Mouse (Mus musculus) forebrain, embryonic 11.5 days (tissue): ENCODE data around the gene Rcor2. TPM values are rescaled to one million over a fixed set of nuclear protein-coding genes. Genes with fewer than 3 reads are reported as not detected.

Source experiments
- ATAC-seq: fragments of 200-750 bp; cut with Nextera tagmentation; replicated peaks from 2 replicates; pipeline ENCODE4 v1.8.0; 2017; ENCODE audit warnings: moderate TSS enrichment; ENCODE audit not compliant: low FRiP score
- DNase-seq: peaks from one replicate; pipeline ENCODE4 v3.0.0-alpha.2; 2017; ENCODE audit warnings: low spot score
- H3K27ac ChIP-seq: fragments of 300-500 bp; sonication (generic); 2 replicates; pipeline ENCODE4 v1.5.1; 2014; ENCODE audit warnings: low read depth, low read length
- H3K27me3 ChIP-seq: fragments of 300-500 bp; sonication (generic); 2 replicates; pipeline ENCODE4 v1.6.1; 2014; ENCODE audit warnings: mild to moderate bottlenecking, low read length, mixed read lengths; ENCODE audit not compliant: control insufficient read depth, insufficient read depth
- H3K36me3 ChIP-seq: fragments of 300-500 bp; sonication (generic); 2 replicates; pipeline ENCODE4 v1.6.1; 2014; ENCODE audit warnings: mild to moderate bottlenecking, low read length, moderate library complexity, mixed read lengths; ENCODE audit not compliant: control insufficient read depth, insufficient read depth
- H3K4me1 ChIP-seq: fragments of 300-500 bp; sonication (generic); replicated peaks from 2 replicates; pipeline ENCODE4 v1.6.1; 2014; ENCODE audit warnings: low read length, mixed read lengths; ENCODE audit not compliant: control insufficient read depth, insufficient read depth
- H3K4me2 ChIP-seq: fragments of 300-500 bp; sonication (generic); 2 replicates; pipeline ENCODE4 v1.6.1; 2014; ENCODE audit warnings: low read depth, mild to moderate bottlenecking, low read length, moderate library complexity, mixed read lengths; ENCODE audit not compliant: severe bottlenecking
- H3K4me3 ChIP-seq: fragments of 300-500 bp; sonication (generic); 2 replicates; pipeline ENCODE4 v1.5.1; 2014; ENCODE audit warnings: low read depth, low read length
- H3K9ac ChIP-seq: fragments of 300-500 bp; sonication (generic); 2 replicates; pipeline ENCODE4 v1.6.1; 2014; ENCODE audit warnings: low read length
- H3K9me3 ChIP-seq: fragments of 300-500 bp; sonication (generic); 2 replicates; pipeline ENCODE4 v1.6.1; 2016; ENCODE audit warnings: low read length, mixed read lengths; ENCODE audit not compliant: control insufficient read depth
- WGBS: fragments of 180-500 bp; shearing (Covaris S2); extraction: QIAGEN DNeasy Blood & Tissue Kit; methylation state at CpG from one replicate; pipeline ENCODE4 v1.1.7; 2014; 5-methylcytosine and 5-hydroxymethylcytosine counted together
- polyA plus RNA-seq: library from polyadenylated mRNA; unstranded; fragments of >200 nt; fragmentation: Nextera tagmentation; extraction: Ambion mirVana; gene quantifications from 2 replicates; pipeline ENCODE4 v1.2.1, GENCODE M21; 2014

Gene Rcor2
- polyA plus RNA-seq, 1 experiment from 2014 or later, result 62.8 TPM

GRCm38 (mm10) chr19:7276796-7277195, 9.7 kb downstream of the Rcor2 start:
- no peak for DNase-seq
- Histone ChIP-seq H3K27me3 (no peaks in the 10 kb centered on the region), H3K27ac (peak overlapping the region; percentile 71; the same call in 1 of the 2 replicates), H3K4me2 (no peak overlapping the region), H3K4me1 (peaks cover 18% of the 10 kb centered on the region), H3K36me3 (peaks cover 29% of the 10 kb centered on the region), H3K9ac (no peak overlapping the region), H3K9me3 (no peaks in the 10 kb centered on the region), H3K4me3 (no peak overlapping the region)
- ATAC-seq, result no peak
- WGBS, result 78% methylated on average over 7 of the region's 7 CpGs

GRCm38 (mm10) chr19:7278200-7278906, 11.2 kb downstream of the Rcor2 start:
- H3K36me3 ChIP-seq, result peaks cover 17% of the 10 kb centered on the region
- H3K27ac ChIP-seq, result no peak overlapping the region
- ATAC-seq (no peak), DNase-seq (no peak)
- H3K4me2 ChIP-seq, result no peak overlapping the region
- H3K4me3 ChIP-seq, result no peak overlapping the region
- H3K4me1 ChIP-seq, result peaks cover 18% of the 10 kb centered on the region
- WGBS, result 86% methylated on average over 6 of the region's 6 CpGs
- no peaks in the 10 kb centered on the region for H3K27me3 ChIP-seq
- no peaks in the 10 kb centered on the region for H3K9me3 ChIP-seq
- H3K9ac ChIP-seq, result peak overlapping the region; percentile 23; the same call in 1 of the 2 replicates

- no peak overlapping the region; the same call in 1 of the 2 replicates for H3K9ac ChIP-seq
- no peaks in the 10 kb centered on the region for H3K27me3 ChIP-seq
- DNase-seq, result peak; percentile 76
- H3K4me1 ChIP-seq, result peaks cover 18% of the 10 kb centered on the region
- WGBS, result 43% methylated on average over 6 of the region's 6 CpGs
- H3K4me3 ChIP-seq, result no peak overlapping the region
- H3K36me3 ChIP-seq, result peaks cover 15% of the 10 kb centered on the region
- H3K4me2 ChIP-seq, result no peak overlapping the region
- ATAC-seq, result no peak
- H3K9me3 ChIP-seq, result no peaks in the 10 kb centered on the region
- H3K27ac ChIP-seq, result no peak overlapping the region
These were observed 12.0 kb downstream of the Rcor2 start for GRCm38 (mm10) chr19:7279114-7279513.

- Histone ChIP-seq H3K27ac (no peak overlapping the region), H3K4me1 (peaks cover 12% of the 10 kb centered on the region), H3K9me3 (no peaks in the 10 kb centered on the region), H3K4me3 (no peak overlapping the region), H3K9ac (no peak overlapping the region), H3K27me3 (no peaks in the 10 kb centered on the region), H3K4me2 (no peak overlapping the region), H3K36me3 (peaks cover 16% of the 10 kb centered on the region; the same call in 1 of the 2 replicates)
- WGBS, result 90% methylated on average over 18 of the region's 18 CpGs
- ATAC-seq (no peak), DNase-seq (no peak)
These were observed 13.6 kb downstream of the Rcor2 start for GRCm38 (mm10) chr19:7280557-7281330.

GRCm38 (mm10) chr19:7286563-7287315, 19.6 kb downstream of the Rcor2 start:
- Histone ChIP-seq H3K27me3 (no peaks in the 10 kb centered on the region), H3K4me2 (no peak overlapping the region), H3K4me1 (no peaks in the 10 kb centered on the region), H3K9ac (no peak overlapping the region), H3K36me3 (peaks cover 11% of the 10 kb centered on the region; the same call in 1 of the 2 replicates), H3K9me3 (no peaks in the 10 kb centered on the region), H3K4me3 (no peak overlapping the region), H3K27ac (no peak overlapping the region)
- WGBS, result 92% methylated on average over 12 of the region's 12 CpGs
- DNase-seq (no peak), ATAC-seq (no peak)

- Histone ChIP-seq H3K9me3 (no peaks in the 10 kb centered on the region), H3K4me1 (0 out of 2 replicates have a peak, but pooled peaks cover 1% of the 10 kb centered on the region), H3K9ac (no peak overlapping the region), H3K4me3 (no peak overlapping the region), H3K36me3 (peaks cover 9% of the 10 kb centered on the region; the same call in 1 of the 2 replicates), H3K27ac (no peak overlapping the region), H3K27me3 (no peaks in the 10 kb centered on the region), H3K4me2 (no peak overlapping the region)
- ATAC-seq, result no peak
- no peak for DNase-seq
- 89% methylated on average over 3 of the region's 3 CpGs for WGBS
These were observed 21.2 kb downstream of the Rcor2 start for GRCm38 (mm10) chr19:7288288-7288687.

- H3K27me3 ChIP-seq, result no peaks in the 10 kb centered on the region
- ATAC-seq, result no peak
- WGBS, result 83% methylated on average over 2 of the region's 2 CpGs
- no peak overlapping the region for H3K4me2 ChIP-seq
- no peak overlapping the region for H3K4me3 ChIP-seq
- H3K9me3 ChIP-seq, result no peaks in the 10 kb centered on the region
- H3K9ac ChIP-seq, result no peak overlapping the region
- 0 out of 2 replicates have a peak, but pooled peaks cover 4% of the 10 kb centered on the region for H3K4me1 ChIP-seq
- DNase-seq, result no peak
- no peak overlapping the region for H3K27ac ChIP-seq
- peaks cover 4% of the 10 kb centered on the region; the same call in 1 of the 2 replicates for H3K36me3 ChIP-seq
These were observed 22.6 kb downstream of the Rcor2 start for GRCm38 (mm10) chr19:7289767-7290166.

- Histone ChIP-seq H3K4me1 (0 out of 2 replicates have a peak, but pooled peaks cover 4% of the 10 kb centered on the region), H3K4me3 (no peak overlapping the region), H3K27me3 (no peaks in the 10 kb centered on the region), H3K9ac (no peak overlapping the region), H3K27ac (no peak overlapping the region), H3K4me2 (no peak overlapping the region), H3K9me3 (no peaks in the 10 kb centered on the region), H3K36me3 (no peaks in the 10 kb centered on the region; the same call in 1 of the 2 replicates)
- DNase-seq (no peak), ATAC-seq (no peak)
- 91% methylated on average over 7 of the region's 7 CpGs for whole genome bisulfite sequencing
These were observed 25.0 kb downstream of the Rcor2 start for GRCm38 (mm10) chr19:7291958-7292709.
